Mouse (Mus musculus): ENCODE results near the gene Shb. TPM values are rescaled to one million over a fixed set of nuclear protein-coding genes. Genes with fewer than 3 reads are reported as not detected.

Shb gene
- polyA plus RNA-seq, 1 experiment from 2014 or later: 7.2 TPM

DNA sequence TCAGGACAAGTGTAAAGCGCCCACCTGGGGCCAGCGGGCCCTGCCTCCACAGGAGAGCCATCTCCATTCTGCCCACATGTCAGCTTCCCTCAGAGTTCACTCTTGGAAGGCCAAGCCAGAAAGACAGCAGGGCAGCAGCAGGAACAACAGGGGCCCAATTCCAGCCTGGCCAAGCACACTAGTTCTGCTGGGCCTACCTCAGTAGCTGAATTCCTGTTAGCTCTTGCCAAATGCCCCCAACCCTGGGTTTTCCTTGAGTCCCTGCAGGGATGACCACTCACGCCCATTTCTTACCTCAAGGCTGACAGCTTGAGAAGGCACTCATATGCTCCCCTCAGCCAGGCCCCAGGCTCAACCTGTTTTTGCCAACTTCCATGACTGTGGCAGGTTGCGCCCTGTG is 22.9 kb downstream of the Shb start:
- 81% methylated on average over 4 of the region's 4 CpGs for WGBS
- peaks cover 48% of the 10 kb centered on the region for H3K4me1 ChIP-seq (replicated peaks)
- H3K27ac ChIP-seq (replicated peaks): no peak overlapping the region
- peak; percentile 20; the same call in 1 of the 2 replicates for ATAC-seq (ENCODE audit: low FRiP score, low read depth)
- no peak overlapping the region for H3K4me3 ChIP-seq
- H3K9me3 ChIP-seq: no peaks in the 10 kb centered on the region
- no peaks in the 10 kb centered on the region for H3K27me3 ChIP-seq
- H3K4me2 ChIP-seq: no peak overlapping the region
- H3K36me3 ChIP-seq: no peaks in the 10 kb centered on the region
- no peak overlapping the region for H3K9ac ChIP-seq

DNA sequence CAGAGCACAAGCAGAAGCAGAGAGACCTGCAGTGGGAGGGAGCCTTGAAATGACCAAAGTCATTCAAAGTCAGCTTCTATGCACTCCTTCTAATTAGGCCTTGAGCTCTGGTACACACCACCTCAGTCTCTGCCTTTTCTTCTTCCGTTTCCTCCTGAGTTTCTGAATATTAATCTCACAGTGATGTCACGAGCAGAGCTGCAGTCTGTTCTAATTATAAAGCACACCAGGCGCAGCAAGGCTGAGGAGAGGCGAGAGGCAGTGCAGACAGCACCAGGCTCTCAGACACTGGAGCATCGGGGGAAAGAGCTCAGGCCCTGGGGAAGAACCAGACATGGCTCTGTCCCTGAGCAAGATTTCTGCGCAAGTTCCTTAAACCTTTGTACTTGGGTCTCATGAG is 23.8 kb downstream of the Shb start:
- Histone ChIP-seq H3K4me1 (replicated peaks) (peaks cover 44% of the 10 kb centered on the region), H3K4me3 (no peak overlapping the region), H3K27ac (replicated peaks) (peak overlapping the region; percentile 19), H3K36me3 (no peaks in the 10 kb centered on the region), H3K4me2 (no peak overlapping the region), H3K9ac (no peak overlapping the region), H3K27me3 (no peaks in the 10 kb centered on the region), H3K9me3 (no peaks in the 10 kb centered on the region)
- 0 out of 2 replicates have a peak, but pooled peaks have one; percentile 10 for ATAC-seq (ENCODE audit: low FRiP score, low read depth)
- WGBS: 31% methylated on average over 6 of the region's 6 CpGs

DNA sequence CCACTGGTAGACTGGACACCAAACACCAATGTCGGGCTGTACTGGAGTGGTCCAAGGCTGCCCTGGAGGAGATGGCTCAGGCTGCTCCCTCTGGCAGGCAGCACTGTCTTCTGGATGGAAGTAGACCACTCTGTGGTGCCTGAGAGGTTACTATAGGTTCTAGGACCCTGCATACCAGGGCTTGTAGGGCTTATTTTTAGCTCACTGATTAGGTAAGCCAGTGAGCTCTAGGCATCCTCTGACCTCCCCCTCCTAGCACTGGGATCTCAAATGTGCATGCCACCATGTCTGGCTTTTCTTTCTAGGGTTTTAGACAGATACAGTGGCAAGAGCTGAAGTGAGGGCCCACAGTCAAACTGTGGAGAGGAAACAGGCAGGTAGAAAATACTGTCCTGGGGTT is 24.8 kb downstream of the Shb start:
- Histone ChIP-seq H3K4me1 (replicated peaks) (peaks cover 40% of the 10 kb centered on the region), H3K27me3 (no peaks in the 10 kb centered on the region), H3K36me3 (no peaks in the 10 kb centered on the region), H3K9ac (no peak overlapping the region), H3K4me3 (no peak overlapping the region), H3K27ac (replicated peaks) (no peak overlapping the region), H3K4me2 (no peak overlapping the region), H3K9me3 (no peaks in the 10 kb centered on the region)
- WGBS: 93% methylated on average over 1 of the region's 1 CpGs
- ATAC-seq (ENCODE audit: low FRiP score, low read depth): no peak

DNA sequence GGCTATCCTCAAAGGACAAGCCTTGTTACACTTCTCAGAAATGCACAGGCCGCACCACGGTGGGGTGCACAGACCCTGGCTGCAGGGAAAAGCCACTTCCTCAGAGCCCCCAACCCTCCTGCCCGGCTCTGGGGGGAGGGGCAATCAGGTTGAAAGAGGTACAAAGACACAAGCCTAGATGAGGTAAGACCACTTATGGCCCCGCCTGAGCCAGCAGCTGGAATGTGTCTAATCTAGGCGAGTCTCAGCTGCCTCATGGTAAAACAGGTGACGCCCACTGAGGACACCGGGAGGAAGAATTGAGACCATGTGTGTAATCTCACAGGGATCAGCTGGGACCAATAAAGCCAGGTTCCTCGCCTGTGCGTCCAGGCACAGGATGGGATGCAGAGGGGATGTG is 25.2 kb downstream of the Shb start:
- ATAC-seq (ENCODE audit: low FRiP score, low read depth): no peak
- no peak overlapping the region for H3K4me3 ChIP-seq
- 63% methylated on average over 9 of the region's 9 CpGs for WGBS
- peaks cover 40% of the 10 kb centered on the region for H3K4me1 ChIP-seq (replicated peaks)
- no peaks in the 10 kb centered on the region for H3K36me3 ChIP-seq
- no peaks in the 10 kb centered on the region for H3K27me3 ChIP-seq
- H3K27ac ChIP-seq (replicated peaks): no peak overlapping the region
- no peaks in the 10 kb centered on the region for H3K9me3 ChIP-seq
- no peak overlapping the region for H3K9ac ChIP-seq
- no peak overlapping the region for H3K4me2 ChIP-seq

DNA sequence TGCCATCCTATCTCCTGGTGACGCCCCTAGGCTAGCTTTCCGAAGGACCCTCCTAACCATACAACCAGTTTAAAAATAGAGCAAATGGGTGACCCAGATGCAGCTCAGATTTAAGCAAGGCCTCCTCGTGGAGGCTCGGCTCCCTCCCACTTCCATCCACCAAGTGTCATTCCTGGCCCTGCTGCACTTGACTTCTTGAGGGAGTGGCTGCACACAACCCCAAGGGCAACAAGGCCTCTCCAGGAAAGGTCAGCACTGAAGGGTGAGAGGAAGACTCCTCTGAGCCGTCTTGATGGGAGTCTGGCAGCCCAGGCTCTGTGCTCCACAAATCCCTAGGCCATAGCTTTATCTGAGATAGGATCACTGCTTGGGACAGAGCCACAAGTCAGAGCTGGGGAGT is 25.7 kb downstream of the Shb start:
- Histone ChIP-seq H3K9ac (no peak overlapping the region), H3K36me3 (no peaks in the 10 kb centered on the region), H3K27me3 (no peaks in the 10 kb centered on the region), H3K27ac (replicated peaks) (no peak overlapping the region), H3K4me2 (no peak overlapping the region), H3K9me3 (no peaks in the 10 kb centered on the region), H3K4me3 (no peak overlapping the region), H3K4me1 (replicated peaks) (peaks cover 40% of the 10 kb centered on the region)
- 71% methylated on average over 5 of the region's 5 CpGs for WGBS
- no peak for ATAC-seq (ENCODE audit: low FRiP score, low read depth)

DNA sequence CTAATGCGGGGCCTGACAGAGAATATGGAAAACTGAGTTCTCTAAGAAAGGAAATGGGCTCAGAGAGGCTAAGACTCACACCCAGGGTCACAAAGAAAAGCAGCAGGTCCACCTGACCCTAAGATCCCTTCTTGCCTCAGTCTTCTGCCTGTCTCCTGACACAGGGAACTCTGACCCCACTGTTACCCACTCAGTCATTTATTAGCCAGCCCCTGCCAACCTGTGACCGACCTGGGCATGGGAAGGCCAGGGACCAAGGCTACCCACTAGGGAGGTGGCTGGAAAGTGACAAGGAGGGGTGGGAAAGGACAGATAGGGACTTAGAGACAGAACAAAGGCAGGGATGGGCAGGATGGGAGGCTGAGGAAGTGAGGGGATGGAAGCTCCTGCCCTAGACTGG is 26.6 kb downstream of the Shb start:
- H3K4me3 ChIP-seq: no peak overlapping the region
- no peak overlapping the region for H3K4me2 ChIP-seq
- WGBS: 92% methylated on average over 2 of the region's 2 CpGs
- no peak for ATAC-seq (ENCODE audit: low FRiP score, low read depth)
- no peak overlapping the region for H3K9ac ChIP-seq
- no peaks in the 10 kb centered on the region for H3K27me3 ChIP-seq
- H3K9me3 ChIP-seq: no peaks in the 10 kb centered on the region
- H3K36me3 ChIP-seq: no peaks in the 10 kb centered on the region
- no peak overlapping the region for H3K27ac ChIP-seq (replicated peaks)
- H3K4me1 ChIP-seq (replicated peaks): peaks cover 40% of the 10 kb centered on the region

DNA sequence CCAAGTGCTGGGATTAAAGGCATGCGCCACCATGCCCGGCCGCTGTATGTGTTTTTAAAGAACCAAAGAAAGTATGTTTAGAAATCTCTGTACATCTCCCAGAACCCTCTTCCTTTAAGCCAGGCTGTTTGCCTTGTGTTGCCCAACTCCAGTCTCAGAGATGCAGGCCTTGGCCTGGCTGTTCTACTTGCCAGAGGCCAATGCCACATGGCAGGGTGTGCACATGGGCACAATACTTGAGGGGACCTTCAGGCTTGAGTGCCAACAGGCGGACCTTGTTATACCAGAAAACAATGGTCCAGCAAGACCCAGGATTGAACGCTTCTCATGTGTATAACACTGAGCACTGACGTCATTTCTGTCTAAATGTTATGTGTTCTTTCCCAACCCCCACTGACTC is 27.1 kb downstream of the Shb start:
- no peak for ATAC-seq (ENCODE audit: low FRiP score, low read depth)
- Histone ChIP-seq H3K4me2 (no peak overlapping the region), H3K9me3 (no peaks in the 10 kb centered on the region), H3K9ac (no peak overlapping the region), H3K4me3 (no peak overlapping the region), H3K27me3 (no peaks in the 10 kb centered on the region), H3K36me3 (no peaks in the 10 kb centered on the region), H3K4me1 (replicated peaks) (peaks cover 40% of the 10 kb centered on the region), H3K27ac (replicated peaks) (no peak overlapping the region)
- WGBS: 93% methylated on average over 6 of the region's 6 CpGs

DNA sequence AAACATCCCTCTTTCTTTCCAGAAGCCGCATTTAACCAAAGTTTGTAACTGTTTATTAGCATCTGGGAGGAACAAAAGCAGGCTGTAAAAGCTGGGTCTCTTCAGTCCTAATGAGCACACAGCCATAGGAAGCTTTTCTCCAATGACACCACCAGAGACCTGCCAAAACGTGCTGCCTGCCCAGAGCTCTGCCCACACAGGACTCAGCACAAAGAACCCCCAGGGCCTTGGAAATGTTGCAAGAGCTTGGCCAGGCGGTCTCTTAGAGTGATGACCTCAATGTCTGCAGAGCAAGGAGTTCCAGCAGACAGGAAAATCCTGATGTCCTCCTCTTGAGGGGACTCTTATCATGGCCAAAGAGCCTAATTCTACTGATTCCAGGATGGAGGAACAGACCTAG is 28.5 kb downstream of the Shb start:
- H3K36me3 ChIP-seq: no peaks in the 10 kb centered on the region
- no peak overlapping the region for H3K27ac ChIP-seq (replicated peaks)
- ATAC-seq (ENCODE audit: low FRiP score, low read depth): no peak
- peaks cover 39% of the 10 kb centered on the region for H3K4me1 ChIP-seq (replicated peaks)
- no peaks in the 10 kb centered on the region for H3K9me3 ChIP-seq
- no peak overlapping the region for H3K4me3 ChIP-seq
- H3K27me3 ChIP-seq: no peaks in the 10 kb centered on the region
- WGBS: 39% methylated on average over 3 of the region's 3 CpGs
- H3K4me2 ChIP-seq: no peak overlapping the region
- H3K9ac ChIP-seq: no peak overlapping the region

DNA sequence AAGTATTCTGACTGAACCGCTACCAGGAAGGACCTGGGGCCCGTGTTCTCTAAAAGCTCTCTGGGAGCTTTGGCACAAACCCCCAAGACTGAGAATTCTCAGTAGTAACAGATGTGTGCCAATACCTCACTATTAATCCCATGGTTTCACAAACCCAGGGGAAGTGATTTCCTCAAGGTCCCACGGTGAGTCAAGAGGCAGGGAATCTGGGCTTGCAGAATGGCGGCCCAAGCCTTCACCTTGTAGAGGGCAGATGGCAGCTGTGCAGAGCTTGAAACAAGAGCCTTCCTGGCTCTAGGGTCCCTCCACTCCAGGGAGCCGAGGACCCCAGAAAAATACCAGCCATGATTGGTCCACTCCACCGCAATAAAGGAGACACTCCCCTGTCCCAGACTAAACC is 28.9 kb downstream of the Shb start:
- ATAC-seq (ENCODE audit: low FRiP score, low read depth): no peak
- Histone ChIP-seq H3K4me1 (replicated peaks) (peaks cover 39% of the 10 kb centered on the region), H3K9ac (no peak overlapping the region), H3K27ac (replicated peaks) (no peak overlapping the region), H3K4me3 (no peak overlapping the region), H3K9me3 (no peaks in the 10 kb centered on the region), H3K36me3 (no peaks in the 10 kb centered on the region), H3K27me3 (no peaks in the 10 kb centered on the region), H3K4me2 (no peak overlapping the region)
- 79% methylated on average over 6 of the region's 6 CpGs for WGBS

DNA sequence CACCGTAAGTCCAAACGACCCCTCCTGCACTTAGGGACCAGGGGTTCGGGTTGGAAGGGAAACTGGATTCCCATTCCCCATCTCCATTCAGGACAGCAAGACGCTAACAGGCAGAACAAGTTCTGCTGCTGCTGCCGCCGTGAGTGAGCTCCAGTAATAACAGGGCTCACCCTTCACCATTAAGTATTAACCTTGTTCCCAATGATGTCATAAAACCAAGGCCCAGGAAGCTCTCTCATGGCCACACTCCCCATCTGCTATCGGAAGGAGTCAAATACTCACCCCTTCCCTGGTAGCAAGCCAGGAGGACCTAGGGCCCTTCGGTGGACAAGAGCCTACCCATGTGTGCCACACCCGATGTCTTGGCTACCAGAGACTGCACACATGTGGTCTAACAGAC is 30.3 kb downstream of the Shb start:
- H3K4me1 ChIP-seq (replicated peaks): peaks cover 40% of the 10 kb centered on the region

DNA sequence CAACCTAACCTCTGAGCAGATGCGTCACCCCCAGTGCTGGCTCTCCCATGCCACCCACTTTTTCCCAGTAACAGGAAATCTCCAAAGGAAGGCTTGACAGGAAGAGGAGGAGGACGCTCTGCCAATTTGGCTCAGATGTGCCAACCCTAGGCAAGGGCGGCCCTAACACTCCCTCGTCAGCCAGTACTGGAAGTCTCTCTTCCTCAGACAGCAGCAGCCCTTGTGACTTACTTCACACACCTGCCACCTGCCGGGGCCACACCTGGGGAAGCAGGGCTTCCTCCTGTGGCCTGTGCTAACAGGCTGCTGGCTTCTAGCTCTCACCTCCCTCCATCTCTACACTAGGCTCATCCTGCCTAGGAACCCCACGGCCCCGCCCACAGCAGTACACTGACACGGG is 31.9 kb downstream of the Shb start:
- no peak for ATAC-seq (ENCODE audit: low FRiP score, low read depth)
- H3K27me3 ChIP-seq: no peaks in the 10 kb centered on the region
- H3K27ac ChIP-seq (replicated peaks): no peak overlapping the region
- no peaks in the 10 kb centered on the region for H3K9me3 ChIP-seq
- H3K4me3 ChIP-seq: no peak overlapping the region
- H3K36me3 ChIP-seq: no peaks in the 10 kb centered on the region
- no peak overlapping the region for H3K9ac ChIP-seq
- no peak overlapping the region for H3K4me2 ChIP-seq
- 76% methylated on average over 8 of the region's 8 CpGs for WGBS
- peaks cover 45% of the 10 kb centered on the region for H3K4me1 ChIP-seq (replicated peaks)

More for the DNA sequence above, 30.3 kb downstream of the Shb start:
- Histone ChIP-seq H3K36me3 (no peaks in the 10 kb centered on the region), H3K4me2 (no peak overlapping the region), H3K4me3 (no peak overlapping the region), H3K27me3 (no peaks in the 10 kb centered on the region), H3K9me3 (no peaks in the 10 kb centered on the region), H3K9ac (no peak overlapping the region), H3K27ac (replicated peaks) (no peak overlapping the region)
- ATAC-seq (ENCODE audit: low FRiP score, low read depth): no peak
- WGBS: 88% methylated on average over 9 of the region's 9 CpGs

DNA sequence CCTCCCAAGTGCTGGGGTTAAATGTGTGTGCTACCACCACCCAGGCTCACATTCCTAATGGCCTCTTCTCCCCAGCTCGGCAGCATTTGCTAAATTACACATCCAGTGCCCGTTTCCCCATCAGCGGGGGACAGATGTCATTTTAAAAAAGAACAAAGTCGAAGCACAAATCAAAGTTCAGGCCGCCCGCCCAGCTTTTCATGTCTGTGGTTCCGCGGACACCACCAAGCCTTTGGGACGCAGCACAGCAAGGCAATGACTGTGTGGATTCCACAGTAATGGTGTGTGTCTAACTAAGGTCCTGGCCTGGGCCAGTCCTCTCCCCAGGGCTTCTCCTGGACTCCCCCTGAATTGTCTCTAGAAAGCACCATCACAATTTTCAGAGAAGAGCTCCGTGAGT is 32.7 kb downstream of the Shb start:
- no peaks in the 10 kb centered on the region for H3K27me3 ChIP-seq
- H3K4me1 ChIP-seq (replicated peaks): peaks cover 54% of the 10 kb centered on the region
- H3K27ac ChIP-seq (replicated peaks): no peak overlapping the region
- H3K9ac ChIP-seq: no peak overlapping the region
- no peaks in the 10 kb centered on the region for H3K9me3 ChIP-seq
- ATAC-seq (ENCODE audit: low FRiP score, low read depth): no peak
- WGBS: 25% methylated on average over 10 of the region's 10 CpGs
- no peak overlapping the region for H3K4me3 ChIP-seq
- no peak overlapping the region for H3K4me2 ChIP-seq
- no peaks in the 10 kb centered on the region for H3K36me3 ChIP-seq

DNA sequence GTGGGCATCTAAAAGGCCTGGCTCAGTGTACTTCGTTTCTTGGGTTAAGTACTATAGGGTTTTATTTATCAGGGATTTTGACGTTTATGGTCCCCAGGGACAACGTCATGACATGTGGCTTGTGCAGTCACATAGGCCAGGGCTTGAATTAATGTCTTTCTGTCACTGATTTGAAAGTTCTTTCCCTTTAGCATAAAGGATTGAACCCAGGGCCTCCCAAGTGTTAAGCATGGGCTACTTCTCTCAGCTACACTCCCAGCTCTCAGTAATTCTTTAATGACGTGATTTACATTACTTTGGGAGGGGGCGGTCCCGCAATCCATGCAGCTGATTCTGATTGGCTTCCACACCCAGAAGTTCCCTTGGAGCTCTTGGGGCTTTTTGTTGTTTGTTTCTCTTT is 33.2 kb downstream of the Shb start:
- H3K4me3 ChIP-seq: no peak overlapping the region
- WGBS: 27% methylated on average over 6 of the region's 6 CpGs
- H3K4me1 ChIP-seq (replicated peaks): peaks cover 56% of the 10 kb centered on the region
- H3K9me3 ChIP-seq: no peaks in the 10 kb centered on the region
- no peak overlapping the region for H3K4me2 ChIP-seq
- H3K9ac ChIP-seq: no peak overlapping the region
- H3K27me3 ChIP-seq: no peaks in the 10 kb centered on the region
- no peaks in the 10 kb centered on the region for H3K36me3 ChIP-seq
- no peak overlapping the region for H3K27ac ChIP-seq (replicated peaks)
- no peak for ATAC-seq (ENCODE audit: low FRiP score, low read depth)

Measured in hindbrain, embryonic 15.5 days (tissue).